Mouse (Mus musculus): ENCODE measurements around the gene Ttc28. TPM values are rescaled to one million over a fixed set of nuclear protein-coding genes. Genes with fewer than 3 reads are reported as not detected.

Gene Ttc28
- total and polyA plus RNA-seq, 2 experiments: 0.81 to 0.83 TPM

DNA sequence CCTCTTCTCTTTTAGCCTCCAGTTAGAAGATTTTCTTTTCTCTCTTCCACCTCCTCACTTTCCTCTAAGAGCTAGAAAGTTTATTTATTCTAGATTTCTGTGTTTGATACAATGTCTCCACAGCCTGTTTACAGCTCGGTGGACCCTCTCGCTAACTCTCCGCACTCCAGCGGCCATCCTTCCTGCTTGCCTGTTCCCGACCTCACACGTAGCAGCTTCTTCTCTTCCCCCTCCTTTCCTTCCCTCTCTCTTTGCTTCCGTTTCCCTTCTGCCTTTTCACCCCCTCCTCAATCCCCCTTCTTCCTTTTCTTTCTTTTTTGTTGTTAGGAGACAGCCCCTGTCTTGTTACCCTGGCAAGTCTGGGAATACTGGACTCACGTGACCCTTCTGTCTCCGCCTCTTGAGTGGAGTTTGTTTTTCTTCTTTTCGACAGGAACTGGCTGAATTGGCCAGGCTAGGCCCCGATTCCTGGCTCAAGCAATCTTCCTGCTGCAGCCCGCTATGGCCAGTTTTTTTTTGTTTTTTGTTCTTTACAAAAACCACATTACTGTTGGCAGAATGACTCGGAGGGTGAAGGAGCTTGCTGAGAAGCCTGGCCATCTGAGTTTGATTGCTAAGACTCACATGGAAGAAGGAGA lies 20.5 kb upstream of the Ttc28 start:
- H3K27ac ChIP-seq (replicated peaks; ENCODE audit: insufficient read depth, low read depth, low read length): peak overlapping the region; percentile 81
- H3K4me1 ChIP-seq (ENCODE audit: control insufficient read depth, insufficient read depth, low read length): no peaks in the 10 kb centered on the region
- TF ChIP-seq POLR2A (IDR thresholded peaks at IDR 0.05; ENCODE audit: extremely low read depth, insufficient read depth, low read length): no peak
- TF ChIP-seq CTCF (IDR thresholded peaks at IDR 0.05; ENCODE audit: low read depth, low read length): no peak
- peak; percentile 45 for DNase-seq (ENCODE audit: extremely low read depth, low read depth, low spot score)
- H3K27me3 ChIP-seq (ENCODE audit: control insufficient read depth, insufficient read depth, low read length): no peaks in the 10 kb centered on the region
- 48% methylated on average over 13 of the region's 13 CpGs for WGBS
- peak overlapping the region; percentile 14; the same call in 1 of the 2 replicates for H3K4me3 ChIP-seq (ENCODE audit: insufficient read depth, low read depth, low read length)
- peak overlapping the region; percentile 64 for H3K9ac ChIP-seq (ENCODE audit: low read depth, low read length)
- no peaks in the 10 kb centered on the region for H3K36me3 ChIP-seq (ENCODE audit: control insufficient read depth, insufficient read depth, low read length)
- no peaks in the 10 kb centered on the region for H3K79me2 ChIP-seq (ENCODE audit: control insufficient read depth, insufficient read depth, low read length)

GRCm38 (mm10) chr5:110860445-110860844 lies 19.2 kb upstream of the Ttc28 start:
- H3K27me3 ChIP-seq (ENCODE audit: control insufficient read depth, insufficient read depth, low read length): no peaks in the 10 kb centered on the region
- H3K9ac ChIP-seq (ENCODE audit: low read depth, low read length): no peak overlapping the region
- DNase-seq (ENCODE audit: extremely low read depth, low read depth, low spot score): no peak
- peak overlapping the region; percentile 69; the same call in 1 of the 2 replicates for H3K27ac ChIP-seq (replicated peaks; ENCODE audit: insufficient read depth, low read depth, low read length)
- WGBS: 82% methylated on average over 5 of the region's 5 CpGs
- TF ChIP-seq POLR2A (IDR thresholded peaks at IDR 0.05; ENCODE audit: extremely low read depth, insufficient read depth, low read length) (no peak), CTCF (IDR thresholded peaks at IDR 0.05; ENCODE audit: low read depth, low read length) (no peak)
- no peaks in the 10 kb centered on the region for H3K4me1 ChIP-seq (ENCODE audit: control insufficient read depth, insufficient read depth, low read length)
- no peaks in the 10 kb centered on the region for H3K36me3 ChIP-seq (ENCODE audit: control insufficient read depth, insufficient read depth, low read length)
- no peak overlapping the region for H3K4me3 ChIP-seq (ENCODE audit: insufficient read depth, low read depth, low read length)
- H3K79me2 ChIP-seq (ENCODE audit: control insufficient read depth, insufficient read depth, low read length): no peaks in the 10 kb centered on the region

DNA sequence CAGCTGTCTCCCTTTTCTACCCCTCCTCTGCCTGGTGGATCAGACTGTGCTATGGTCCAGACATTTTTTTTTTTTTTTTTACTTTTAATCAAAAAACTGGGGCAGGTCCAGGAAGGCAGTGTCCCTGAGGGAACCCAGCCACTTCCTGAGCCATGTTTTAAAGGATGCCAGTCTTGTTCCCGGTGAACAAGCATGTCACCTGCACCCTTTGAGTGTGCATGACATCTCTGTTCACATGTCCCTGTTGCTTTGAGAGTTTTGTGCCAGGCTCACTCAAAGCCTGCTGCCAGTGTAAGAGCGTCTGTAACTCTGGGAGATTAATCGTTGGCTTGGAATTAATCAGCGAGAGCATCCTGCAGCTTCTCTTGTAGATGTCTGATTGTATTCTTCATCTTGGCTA lies 11.1 kb upstream of the Ttc28 start:
- H3K79me2 ChIP-seq (ENCODE audit: control insufficient read depth, insufficient read depth, low read length): no peaks in the 10 kb centered on the region
- H3K9ac ChIP-seq (ENCODE audit: low read depth, low read length): no peak overlapping the region
- DNase-seq (ENCODE audit: extremely low read depth, low read depth, low spot score): no peak
- H3K27ac ChIP-seq (replicated peaks; ENCODE audit: insufficient read depth, low read depth, low read length): no peak overlapping the region
- H3K27me3 ChIP-seq (ENCODE audit: control insufficient read depth, insufficient read depth, low read length): no peaks in the 10 kb centered on the region
- peaks cover 1% of the 10 kb centered on the region; the same call in 1 of the 2 replicates for H3K36me3 ChIP-seq (ENCODE audit: control insufficient read depth, insufficient read depth, low read length)
- H3K4me3 ChIP-seq (ENCODE audit: insufficient read depth, low read depth, low read length): no peak overlapping the region
- TF ChIP-seq CTCF (IDR thresholded peaks at IDR 0.05; ENCODE audit: low read depth, low read length) (no peak), POLR2A (IDR thresholded peaks at IDR 0.05; ENCODE audit: extremely low read depth, insufficient read depth, low read length) (no peak)
- H3K4me1 ChIP-seq (ENCODE audit: control insufficient read depth, insufficient read depth, low read length): no peaks in the 10 kb centered on the region
- 80% methylated on average over 4 of the region's 4 CpGs for WGBS

- Histone ChIP-seq H3K27ac (replicated peaks; ENCODE audit: insufficient read depth, low read depth, low read length) (no peak overlapping the region), H3K27me3 (ENCODE audit: control insufficient read depth, insufficient read depth, low read length) (no peaks in the 10 kb centered on the region), H3K4me1 (ENCODE audit: control insufficient read depth, insufficient read depth, low read length) (no peaks in the 10 kb centered on the region), H3K79me2 (ENCODE audit: control insufficient read depth, insufficient read depth, low read length) (no peaks in the 10 kb centered on the region), H3K4me3 (ENCODE audit: insufficient read depth, low read depth, low read length) (no peak overlapping the region), H3K9ac (ENCODE audit: low read depth, low read length) (no peak overlapping the region), H3K36me3 (ENCODE audit: control insufficient read depth, insufficient read depth, low read length) (peaks cover 1% of the 10 kb centered on the region; the same call in 1 of the 2 replicates)
- no peak for DNase-seq (ENCODE audit: extremely low read depth, low read depth, low spot score)
- 71% methylated on average over 8 of the region's 8 CpGs for WGBS
- no peak for TF ChIP-seq POLR2A (IDR thresholded peaks at IDR 0.05; ENCODE audit: extremely low read depth, insufficient read depth, low read length)
- TF ChIP-seq CTCF (IDR thresholded peaks at IDR 0.05; ENCODE audit: low read depth, low read length): no peak
Measured at GRCm38 (mm10) chr5:110869242-110869669, 10.3 kb upstream of the Ttc28 start.

DNA sequence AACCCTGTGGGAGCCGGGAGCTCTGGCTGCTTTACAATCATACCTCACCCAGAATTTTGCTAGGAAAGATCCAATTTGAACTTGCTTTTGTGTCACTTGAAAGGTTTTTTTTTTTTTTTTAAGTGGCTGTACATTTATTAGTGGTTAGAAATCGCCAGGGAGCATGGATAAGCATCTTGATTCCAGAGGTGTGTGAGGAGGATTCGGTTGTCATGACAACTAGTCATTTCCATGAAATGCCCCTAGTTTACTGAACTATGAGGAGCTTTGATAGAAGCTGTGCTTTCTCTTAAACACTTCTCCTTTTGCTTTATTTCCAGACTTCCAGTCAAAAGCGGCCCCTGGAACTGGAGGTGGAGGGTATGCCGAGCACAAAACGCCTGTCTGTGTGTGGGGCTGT lies 6.4 kb upstream of the Ttc28 start:
- DNase-seq (ENCODE audit: extremely low read depth, low read depth, low spot score): no peak
- Histone ChIP-seq H3K9ac (ENCODE audit: low read depth, low read length) (no peak overlapping the region), H3K79me2 (ENCODE audit: control insufficient read depth, insufficient read depth, low read length) (no peaks in the 10 kb centered on the region), H3K27me3 (ENCODE audit: control insufficient read depth, insufficient read depth, low read length) (no peaks in the 10 kb centered on the region), H3K36me3 (ENCODE audit: control insufficient read depth, insufficient read depth, low read length) (no peaks in the 10 kb centered on the region), H3K4me1 (ENCODE audit: control insufficient read depth, insufficient read depth, low read length) (no peaks in the 10 kb centered on the region), H3K27ac (replicated peaks; ENCODE audit: insufficient read depth, low read depth, low read length) (no peak overlapping the region), H3K4me3 (ENCODE audit: insufficient read depth, low read depth, low read length) (no peak overlapping the region)
- TF ChIP-seq CTCF (IDR thresholded peaks at IDR 0.05; ENCODE audit: low read depth, low read length) (no peak), POLR2A (IDR thresholded peaks at IDR 0.05; ENCODE audit: extremely low read depth, insufficient read depth, low read length) (no peak)
- WGBS: 94% methylated on average over 6 of the region's 6 CpGs

- TF ChIP-seq CTCF (IDR thresholded peaks at IDR 0.05; ENCODE audit: low read depth, low read length): no peak
- TF ChIP-seq POLR2A (IDR thresholded peaks at IDR 0.05; ENCODE audit: extremely low read depth, insufficient read depth, low read length): no peak
- no peaks in the 10 kb centered on the region for H3K36me3 ChIP-seq (ENCODE audit: control insufficient read depth, insufficient read depth, low read length)
- H3K27me3 ChIP-seq (ENCODE audit: control insufficient read depth, insufficient read depth, low read length): no peaks in the 10 kb centered on the region
- H3K4me1 ChIP-seq (ENCODE audit: control insufficient read depth, insufficient read depth, low read length): peaks cover 2% of the 10 kb centered on the region; the same call in 1 of the 2 replicates
- no peak overlapping the region for H3K9ac ChIP-seq (ENCODE audit: low read depth, low read length)
- no peak for DNase-seq (ENCODE audit: extremely low read depth, low read depth, low spot score)
- no peak overlapping the region for H3K4me3 ChIP-seq (ENCODE audit: insufficient read depth, low read depth, low read length)
- H3K79me2 ChIP-seq (ENCODE audit: control insufficient read depth, insufficient read depth, low read length): no peaks in the 10 kb centered on the region
- no peak overlapping the region for H3K27ac ChIP-seq (replicated peaks; ENCODE audit: insufficient read depth, low read depth, low read length)
Measured at GRCm38 (mm10) chr5:110874711-110875110, 4.9 kb upstream of the Ttc28 start.
